Mouse (Mus musculus) ovary, adult 18-20 months (tissue): ENCODE data around the gene Mindy3.
"Not testable (repeated sequence)": the region's sequence is repeated elsewhere in the genome, so short reads cannot be mapped to it uniquely, and the experiment has no call there.

Experiments
- DNase-seq: peaks from one replicate; pipeline ENCODE4 v3.0.0; 2022; ENCODE audit warnings: low spot score, mixed read lengths

Gene Mindy3

GRCm38 (mm10) chr2:12419262-12419655 is at the start of gene Mindy3:
Gene Mindy3 (minus strand): TSS chr2:12419470.
- peak; percentile 82 for DNase-seq

GRCm38 (mm10) chr2:12459732-12460131 is 40.5 kb upstream of the Mindy3 start:
- DNase-seq: no peak

- DNase-seq: no peak
Measured at GRCm38 (mm10) chr2:12450108-12450507, 30.8 kb upstream of the Mindy3 start.

- DNase-seq: no peak
Measured at GRCm38 (mm10) chr2:12440120-12440519, 20.9 kb upstream of the Mindy3 start.

GRCm38 (mm10) chr2:12439543-12439942 is 20.3 kb upstream of the Mindy3 start:
- no peak for DNase-seq

GRCm38 (mm10) chr2:12438181-12438580 is 18.9 kb upstream of the Mindy3 start:
- no peak for DNase-seq

GRCm38 (mm10) chr2:12432055-12432454 is 12.8 kb upstream of the Mindy3 start:
- no peak for DNase-seq

- no peak for DNase-seq
Measured at GRCm38 (mm10) chr2:12424374-12424773, 5.1 kb upstream of the Mindy3 start.

- not testable (repeated sequence) for DNase-seq
Measured at GRCm38 (mm10) chr2:12423426-12423825, 4.2 kb upstream of the Mindy3 start.

- no peak for DNase-seq
Measured at GRCm38 (mm10) chr2:12418534-12419261, 572 bp downstream of the Mindy3 start.

GRCm38 (mm10) chr2:12418121-12418520 is 1.1 kb downstream of the Mindy3 start:
- no peak for DNase-seq

GRCm38 (mm10) chr2:12412309-12412708 is 7.0 kb downstream of the Mindy3 start:
- DNase-seq: no peak

GRCm38 (mm10) chr2:12411129-12411528 is 8.1 kb downstream of the Mindy3 start:
- DNase-seq: no peak

- no peak for DNase-seq
Measured at GRCm38 (mm10) chr2:12406737-12407136, 12.5 kb downstream of the Mindy3 start.

GRCm38 (mm10) chr2:12402469-12402868 is 16.8 kb downstream of the Mindy3 start:
- no peak for DNase-seq

- DNase-seq: no peak
Measured at GRCm38 (mm10) chr2:12401137-12401536, 18.1 kb downstream of the Mindy3 start.

GRCm38 (mm10) chr2:12389028-12389427 is 30.2 kb downstream of the Mindy3 start:
- no peak for DNase-seq

GRCm38 (mm10) chr2:12388569-12388968 is 30.7 kb downstream of the Mindy3 start:
- no peak for DNase-seq

GRCm38 (mm10) chr2:12384389-12384788 is 34.9 kb downstream of the Mindy3 start:
- DNase-seq: no peak

GRCm38 (mm10) chr2:12382650-12383049 is 36.6 kb downstream of the Mindy3 start:
- DNase-seq: no peak

GRCm38 (mm10) chr2:12380233-12380632 is 39.0 kb downstream of the Mindy3 start:
- no peak for DNase-seq

GRCm38 (mm10) chr2:12378591-12378990 is 40.7 kb downstream of the Mindy3 start:
- no peak for DNase-seq

GRCm38 (mm10) chr2:12377024-12377423 is 42.2 kb downstream of the Mindy3 start:
- no peak for DNase-seq

GRCm38 (mm10) chr2:12372883-12373282 is 46.4 kb downstream of the Mindy3 start:
- no peak for DNase-seq
